ENCODE assay signal across 9 mouse cellular contexts in genomic region chr12:113487693-113488092, GRCm38 (mm10). TPM values are rescaled to one million over a fixed set of nuclear protein-coding genes. Genes with fewer than 3 reads are reported as not detected.
DNase-seq lines count a peak whose midpoint lies in the region; ATAC-seq lines count a peak whose summit lies in the region.
"Not testable (repeated sequence)": the region's sequence is repeated elsewhere in the genome, so short reads cannot be mapped to it uniquely, and the experiment has no call there.
"Had no signal": no experiment of that assay in that cellular context is flagged by ENCODE, and none has a peak within 500 bp of the region (broad histone marks: within the 10 kb centered on the region; RNA-seq: fewer than 3 reads in every experiment).

No protein-coding gene starts in this region.

- H3K9me3 ChIP-seq in intestine, embryonic 15.5 days = not testable (repeated sequence)

- not testable (repeated sequence) for H3K4me2 ChIP-seq in intestine, embryonic 15.5 days (replicated peaks)

- 0 out of 2 replicates have a peak, but pooled peaks have one; percentile 47 for ATAC-seq in intestine, embryonic 15.5 days

- peak; percentile 12 for DNase-seq in Muller cell, postnatal 12 days (ENCODE audit: inconsistent ontology term)
- peak; percentile 35 for DNase-seq in cerebellum, adult 8-10 months
- DNase-seq in gastrocnemius, adult 18-20 months (ENCODE audit: low spot score) = peak; percentile 53
- peak; percentile 75 to 81 for DNase-seq in left cerebral cortex, adult 18-20 months (ENCODE audit: low spot score in 2 of 2)
- peak; percentile 30 to 63 for DNase-seq in lung, postnatal 4 days
- DNase-seq in right cerebral cortex, postnatal 14 days = peak; percentile 51
- DNase-seq in urinary bladder, adult 18-20 months (ENCODE audit: low spot score in 2 of 2) = peak; percentile 22 to 34

- not testable (repeated sequence) for H3K27ac ChIP-seq in intestine, embryonic 15.5 days

- not testable (repeated sequence) for H3K36me3 ChIP-seq in intestine, embryonic 15.5 days

- H3K4me1 ChIP-seq in intestine, embryonic 15.5 days (replicated peaks) = not testable (repeated sequence)

- H3K27me3 ChIP-seq in intestine, embryonic 15.5 days (replicated peaks) = not testable (repeated sequence)

- not testable (repeated sequence) for H3K9ac ChIP-seq in intestine, embryonic 15.5 days

- H3K4me3 ChIP-seq in intestine, embryonic 15.5 days (replicated peaks) = not testable (repeated sequence)

RNA-seq across cellular contexts. Expression of gene Adam6b, which starts 1.6 kb away (rescaled TPM):
- not detected for total RNA-seq in gastrocnemius, adult 18-20 months (2021)
- polyA plus RNA-seq in intestine, embryonic 15.5 days (2015; fragmentation: Nextera tagmentation; extraction: Ambion mirVana) = not detected in 2 replicates
- not detected for total RNA-seq in left cerebral cortex, adult 18-20 months (2021)
- polyA plus RNA-seq: macrophage had no signal

RNA-seq across cellular contexts. Expression of gene Adam6a, which starts 56.0 kb away (rescaled TPM):
- not detected for total RNA-seq in gastrocnemius, adult 18-20 months (2021)
- polyA plus RNA-seq in intestine, embryonic 15.5 days (2015; fragmentation: Nextera tagmentation; extraction: Ambion mirVana) = not detected in 2 replicates
- not detected for total RNA-seq in left cerebral cortex, adult 18-20 months (2021)
- polyA plus RNA-seq: macrophage had no signal

Comparison
In these comparisons a context has a peak if more than half of its experiments do, and no peak if none do; other contexts are left out.
1. DNase-seq: peak in every context shown above with its lines; median percentile 78 in left cerebral cortex, adult 18-20 months; 53 in gastrocnemius, adult 18-20 months; 51 in right cerebral cortex, postnatal 14 days; 46 in lung, postnatal 4 days; 35 in cerebellum, adult 8-10 months; 28 in urinary bladder, adult 18-20 months; 12 in Muller cell, postnatal 12 days.